Mouse (Mus musculus): ENCODE data around the gene Ms4a4c.

DNA sequence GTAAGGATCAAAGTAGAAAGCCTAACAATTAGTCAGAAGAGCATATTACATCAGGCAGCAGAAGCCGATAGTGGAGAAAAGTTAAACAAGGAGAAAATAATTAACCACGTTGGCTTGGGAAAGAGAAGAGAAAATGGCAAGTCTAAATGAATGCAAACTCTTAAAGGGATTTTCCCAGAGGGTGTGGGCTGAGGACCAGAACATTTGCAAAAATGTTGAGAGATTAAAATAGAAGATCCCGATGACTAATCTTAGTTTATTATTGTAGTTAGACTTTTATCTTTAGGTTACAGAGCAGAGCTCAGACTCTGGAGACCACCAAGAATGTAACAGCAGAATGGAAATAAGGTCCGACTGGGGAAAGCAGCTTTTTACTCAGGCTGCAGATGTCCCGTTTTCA, 61.9 kb downstream of the Ms4a4c start:
- no peak for TF ChIP-seq CTCF (IDR thresholded peaks at IDR 0.05; ENCODE audit: low read depth)
- TF ChIP-seq EP300 (IDR thresholded peaks at IDR 0.05; ENCODE audit: low read depth), result no peak

Measured in liver, postnatal 0 days (tissue).